ENCODE assay signal across 20 mouse cellular contexts in genomic region chr10:55769642-55770041, GRCm38 (mm10).
A peak's percentile ranks its signal among the peaks of the same experiment; 100 is the strongest.
DNase-seq lines count a peak whose midpoint lies in the region; ATAC-seq and TF ChIP-seq lines count a peak whose summit lies in the region.
"Had no signal": no experiment of that assay in that cellular context is flagged by ENCODE, and none has a peak within 500 bp of the region (broad histone marks: within the 10 kb centered on the region; RNA-seq: fewer than 3 reads in every experiment).

No protein-coding gene starts in this region.

- no peaks in the 10 kb centered on the region for H3K27me3 ChIP-seq in forebrain, embryonic 12.5 days
- no peaks in the 10 kb centered on the region for H3K27me3 ChIP-seq in forebrain, postnatal 0 days (ENCODE audit: insufficient read depth, low read length)
- H3K27me3 ChIP-seq in kidney, postnatal 0 days (ENCODE audit: insufficient read depth, low read length), result no peaks in the 10 kb centered on the region
- H3K27me3 ChIP-seq in forebrain, embryonic 16.5 days (replicated peaks; ENCODE audit: control insufficient read depth, insufficient read depth, low read length), result no peaks in the 10 kb centered on the region
- H3K27me3 ChIP-seq: lung, embryonic 15.5 days; neural tube, embryonic 12.5 days had no signal

- WGBS in forebrain, embryonic 12.5 days, result 45% methylated on average over 6 of the region's 6 CpGs
- WGBS in forebrain, postnatal 0 days, result 32% methylated on average over 6 of the region's 6 CpGs
- 15% methylated on average over 6 of the region's 6 CpGs for WGBS in kidney, postnatal 0 days
- WGBS in forebrain, embryonic 16.5 days, result 33% methylated on average over 6 of the region's 6 CpGs

- no peak overlapping the region for H3K27ac ChIP-seq in forebrain, embryonic 12.5 days
- no peak overlapping the region for H3K27ac ChIP-seq in forebrain, postnatal 0 days (ENCODE audit: low read depth, low read length)
- H3K27ac ChIP-seq in kidney, postnatal 0 days, result no peak overlapping the region
- no peak overlapping the region for H3K27ac ChIP-seq in forebrain, embryonic 16.5 days (ENCODE audit: low read length)
- H3K27ac ChIP-seq in gastrocnemius, adult 2 months, result no peak overlapping the region
- H3K27ac ChIP-seq: layer of hippocampus, adult 2 months; liver, embryonic 14.5 days; lung, embryonic 15.5 days; macrophage; neural tube, embryonic 12.5 days had no signal

- intact Hi-C loops in gastrocnemius, adult 2 months (cut with DNase I), result no loop called here

- H3K4me2 ChIP-seq in forebrain, embryonic 12.5 days, result no peak overlapping the region
- no peak overlapping the region for H3K4me2 ChIP-seq in forebrain, postnatal 0 days (ENCODE audit: low read depth)
- H3K4me2 ChIP-seq in kidney, postnatal 0 days (ENCODE audit: low read length), result no peak overlapping the region
- H3K4me2 ChIP-seq in forebrain, embryonic 16.5 days (ENCODE audit: low read length), result no peak overlapping the region
- H3K4me2 ChIP-seq: lung, embryonic 15.5 days; neural tube, embryonic 12.5 days had no signal

- TF ChIP-seq CTCF in forebrain, postnatal 0 days (IDR thresholded peaks at IDR 0.05; ENCODE audit: low read depth), result no peak
- TF ChIP-seq CTCF in kidney, postnatal 0 days (IDR thresholded peaks at IDR 0.05; ENCODE audit: low read depth), result no peak
- TF ChIP-seq CTCF in gastrocnemius, adult 2 months (IDR thresholded peaks at IDR 0.05), result no peak

- H3K4me3 ChIP-seq in forebrain, embryonic 12.5 days (replicated peaks), result no peak overlapping the region
- H3K4me3 ChIP-seq in forebrain, postnatal 0 days (ENCODE audit: low read depth, low read length), result no peak overlapping the region
- H3K4me3 ChIP-seq in kidney, postnatal 0 days (replicated peaks; ENCODE audit: low read depth, low read length), result no peak overlapping the region
- H3K4me3 ChIP-seq in forebrain, embryonic 16.5 days (replicated peaks; ENCODE audit: low read length), result no peak overlapping the region
- H3K4me3 ChIP-seq in gastrocnemius, adult 2 months, result no peak overlapping the region
- H3K4me3 ChIP-seq: layer of hippocampus, adult 2 months; lung, embryonic 15.5 days; neural tube, embryonic 12.5 days had no signal

- no peak overlapping the region for H3K9ac ChIP-seq in forebrain, embryonic 12.5 days
- no peak overlapping the region for H3K9ac ChIP-seq in forebrain, postnatal 0 days
- no peak overlapping the region for H3K9ac ChIP-seq in kidney, postnatal 0 days (ENCODE audit: low read depth, low read length)
- H3K9ac ChIP-seq in forebrain, embryonic 16.5 days (replicated peaks; ENCODE audit: low read depth, low read length), result no peak overlapping the region
- H3K9ac ChIP-seq: liver, embryonic 14.5 days; lung, embryonic 15.5 days; neural tube, embryonic 12.5 days had no signal

- H3K9me3 ChIP-seq in forebrain, embryonic 12.5 days, result no peaks in the 10 kb centered on the region
- H3K9me3 ChIP-seq in forebrain, postnatal 0 days (ENCODE audit: low read length), result no peaks in the 10 kb centered on the region
- no peaks in the 10 kb centered on the region for H3K9me3 ChIP-seq in kidney, postnatal 0 days (replicated peaks; ENCODE audit: low read length)
- no peaks in the 10 kb centered on the region for H3K9me3 ChIP-seq in forebrain, embryonic 16.5 days (ENCODE audit: control insufficient read depth, low read length)
- H3K9me3 ChIP-seq: lung, embryonic 15.5 days; neural tube, embryonic 12.5 days had no signal

- no peak for DNase-seq in forebrain, postnatal 0 days
- DNase-seq in kidney, postnatal 0 days (ENCODE audit: low spot score), result peak; percentile 59
- DNase-seq in kidney, postnatal 10 days, result no peak
- peak; percentile 41 for DNase-seq in retina, embryonic 14.5 days (ENCODE audit: low spot score)
- no peak for DNase-seq in gastrocnemius, adult 2 months
- DNase-seq: adrenal gland, adult 2 months; cerebellum, postnatal 10 days; gastrocnemius, postnatal 25 days; kidney, adult 9 months; layer of hippocampus, postnatal 36 days; thymus, postnatal 14 days had no signal

- ATAC-seq in forebrain, embryonic 12.5 days (ENCODE audit: low FRiP score), result peak; percentile 75; the same call in 1 of the 2 replicates
- no peak for ATAC-seq in forebrain, postnatal 0 days
- ATAC-seq in kidney, postnatal 0 days (replicated peaks; ENCODE audit: low FRiP score, low read depth), result no peak
- ATAC-seq in forebrain, embryonic 16.5 days, result peak; percentile 43; the same call in 1 of the 2 replicates
- no peak for ATAC-seq in CD4-positive, CD25-positive, alpha-beta regulatory T cell, adult 4 months
- ATAC-seq: inflammation-experienced regulatory T-cells, adult 6 months had no signal

- H3K4me1 ChIP-seq in forebrain, embryonic 12.5 days, result no peaks in the 10 kb centered on the region
- no peaks in the 10 kb centered on the region for H3K4me1 ChIP-seq in forebrain, postnatal 0 days (ENCODE audit: insufficient read depth)
- H3K4me1 ChIP-seq in kidney, postnatal 0 days (replicated peaks; ENCODE audit: insufficient read depth, low read length), result no peaks in the 10 kb centered on the region
- H3K4me1 ChIP-seq in forebrain, embryonic 16.5 days (replicated peaks; ENCODE audit: control insufficient read depth, insufficient read depth, low read length), result no peaks in the 10 kb centered on the region
- H3K4me1 ChIP-seq: lung, embryonic 15.5 days; neural tube, embryonic 12.5 days had no signal

- H3K36me3 ChIP-seq in forebrain, embryonic 12.5 days (replicated peaks), result no peaks in the 10 kb centered on the region
- H3K36me3 ChIP-seq in forebrain, postnatal 0 days (ENCODE audit: insufficient read depth), result no peaks in the 10 kb centered on the region
- H3K36me3 ChIP-seq in kidney, postnatal 0 days (ENCODE audit: insufficient read depth, low read length), result no peaks in the 10 kb centered on the region
- no peaks in the 10 kb centered on the region for H3K36me3 ChIP-seq in forebrain, embryonic 16.5 days (ENCODE audit: control insufficient read depth, insufficient read depth)
- H3K36me3 ChIP-seq: lung, embryonic 15.5 days; neural tube, embryonic 12.5 days had no signal

Comparison
In these comparisons a context has a peak if more than half of its experiments do, and no peak if none do; other contexts are left out.
1. ATAC-seq: peak in forebrain, embryonic 12.5 days (single experiment) and forebrain, embryonic 16.5 days (single experiment); none in forebrain, postnatal 0 days (single experiment), kidney, postnatal 0 days (single experiment) and CD4-positive, CD25-positive, alpha-beta regulatory T cell, adult 4 months (single experiment).
2. DNase-seq: peak in kidney, postnatal 0 days (single experiment) and retina, embryonic 14.5 days (single experiment); none in forebrain, postnatal 0 days (single experiment), kidney, postnatal 10 days (single experiment) and gastrocnemius, adult 2 months (single experiment).